Comparison of ENCODE assay signal across 9 mouse cellular contexts in genomic region chr4:143985165-143985564, GRCm38 (mm10). TPM values are rescaled to one million over a fixed set of nuclear protein-coding genes. Genes with fewer than 3 reads are reported as not detected.
DNase-seq lines count a peak whose midpoint lies in the region.
"Not testable (repeated sequence)": the region's sequence is repeated elsewhere in the genome, so short reads cannot be mapped to it uniquely, and the experiment has no call there.
"Had no signal": no experiment of that assay in that cellular context is flagged by ENCODE, and none has a peak within 500 bp of the region (broad histone marks: within the 10 kb centered on the region; RNA-seq: fewer than 3 reads in every experiment).

No protein-coding gene starts in this region.

- peak; percentile 3 for DNase-seq in cerebellum, adult 11 months
- DNase-seq in frontal cortex, postnatal 25 days (ENCODE audit: low spot score in 2 of 2) = peak; percentile 7 to 38
- DNase-seq in heart, postnatal 14 days = peak; percentile 3 to 5
- peak; percentile 10 to 24 for DNase-seq in layer of hippocampus, adult 8-10 months (ENCODE audit: low spot score in 2 of 2)
- DNase-seq in left cerebral cortex, adult 8-10 months (ENCODE audit: low spot score in 2 of 2) = peak; percentile 3 to 26
- DNase-seq in lung, postnatal 36 days = peak; percentile 2
- DNase-seq in right cerebral cortex, postnatal 25 days = peak; percentile 3
- peak; percentile 3 for DNase-seq in urinary bladder, postnatal 14 days (ENCODE audit: low spot score)

- intact Hi-C loops in heart, postnatal 14 days (cut with DNase I) = not testable (repeated sequence)

RNA-seq across cellular contexts. Expression of gene Pramef17, which starts 9.0 kb away (rescaled TPM):
- total RNA-seq in heart, postnatal 14 days (2021) = not detected
- total RNA-seq in layer of hippocampus, adult 8-10 months (2022) = not detected
- not detected for total RNA-seq in left cerebral cortex, adult 8-10 months (2022)
- total RNA-seq: heart, postnatal 36 days had no signal

RNA-seq across cellular contexts. Expression of gene Gm13101, which starts 18.4 kb away (rescaled TPM):
- total RNA-seq in heart, postnatal 14 days (2021) = not detected
- total RNA-seq in layer of hippocampus, adult 8-10 months (2022) = not detected
- not detected for total RNA-seq in left cerebral cortex, adult 8-10 months (2022)
- total RNA-seq: heart, postnatal 36 days had no signal

RNA-seq across cellular contexts. Expression of gene Pramef25, which starts 34.3 kb away (rescaled TPM):
- not detected for total RNA-seq in heart, postnatal 14 days (2021)
- total RNA-seq in layer of hippocampus, adult 8-10 months (2022) = not detected
- not detected for total RNA-seq in left cerebral cortex, adult 8-10 months (2022)
- total RNA-seq: heart, postnatal 36 days had no signal

Comparison
In these comparisons a context has a peak if more than half of its experiments do, and no peak if none do; other contexts are left out.
1. Peak in every context shown above with its lines: DNase-seq.